Mouse (Mus musculus) testis, adult 2 months (tissue): Measurements from ENCODE around the gene Fgfr1op.

Experiments
- CTCF ChIP-seq: fragments of 200-500 bp; IDR thresholded peaks from 2 replicates; pipeline ENCODE4 v1.5.1; 2012; ENCODE audit warnings: low read depth, mild to moderate bottlenecking, inconsistent platforms, low read length, moderate library complexity; ENCODE audit not compliant: control insufficient read depth, insufficient read depth, insufficient replicate concordance
- POLR2A ChIP-seq: fragments of 200-500 bp; IDR thresholded peaks from 2 replicates; pipeline ENCODE4 v1.6.1; 2012; ENCODE audit warnings: low read depth, mild to moderate bottlenecking, inconsistent platforms, low read length, moderate library complexity; ENCODE audit not compliant: control insufficient read depth

- TF ChIP-seq CTCF: no peak
- TF ChIP-seq POLR2A: no peak
These were observed 64.3 kb downstream of the Fgfr1op start for GRCm38 (mm10) chr17:8229607-8230006.
